Mouse (Mus musculus) lung, embryonic 15.5 days (tissue): ENCODE data around the gene Lrg1. TPM values are rescaled to one million over a fixed set of nuclear protein-coding genes. Genes with fewer than 3 reads are reported as not detected.

Source experiments
- ATAC-seq: fragments of 200-750 bp; cut with Nextera tagmentation; 2 replicates; pipeline ENCODE4 v1.8.0; 2017; ENCODE audit warnings: moderate number of reproducible peaks, borderline replicate concordance; ENCODE audit not compliant: low FRiP score, low TSS enrichment; ENCODE audit errors: extremely low read depth
- H3K27ac ChIP-seq: fragments of 300-500 bp; sonication (generic); 2 replicates; pipeline ENCODE4 v1.5.1; 2015; ENCODE audit warnings: moderate library complexity, mild to moderate bottlenecking, inconsistent platforms
- H3K27me3 ChIP-seq: fragments of 300-500 bp; sonication (generic); 2 replicates; pipeline ENCODE4 v1.6.1; 2015; ENCODE audit warnings: inconsistent platforms
- H3K36me3 ChIP-seq: fragments of 300-500 bp; sonication (generic); 2 replicates; pipeline ENCODE4 v1.6.1; 2015; ENCODE audit warnings: inconsistent platforms
- H3K4me1 ChIP-seq: fragments of 300-500 bp; sonication (generic); 2 replicates; pipeline ENCODE4 v1.6.1; 2015; ENCODE audit warnings: inconsistent platforms
- H3K4me2 ChIP-seq: fragments of 300-500 bp; sonication (generic); 2 replicates; pipeline ENCODE4 v1.6.1; 2015; ENCODE audit warnings: inconsistent platforms, mild to moderate bottlenecking, moderate library complexity
- H3K4me3 ChIP-seq: fragments of 300-500 bp; sonication (generic); 2 replicates; pipeline ENCODE4 v1.5.1; 2015; ENCODE audit warnings: mild to moderate bottlenecking, inconsistent platforms
- H3K9ac ChIP-seq: fragments of 300-500 bp; sonication (generic); 2 replicates; pipeline ENCODE4 v1.6.1; 2015; ENCODE audit warnings: inconsistent platforms
- H3K9me3 ChIP-seq: fragments of 300-500 bp; sonication (generic); 2 replicates; pipeline ENCODE4 v1.6.1; 2016; ENCODE audit warnings: inconsistent platforms
- WGBS: fragments of 180-500 bp; shearing (Covaris S2); methylation state at CpG from one replicate; pipeline ENCODE4 v1.1.7; 2015; 5-methylcytosine and 5-hydroxymethylcytosine counted together
- polyA plus RNA-seq: library from polyadenylated mRNA; unstranded; fragments of >200 nt; fragmentation: Nextera tagmentation; extraction: Ambion mirVana; gene quantifications from 2 replicates; pipeline ENCODE4 v1.2.1, GENCODE M21; 2015

Gene Lrg1
- polyA plus RNA-seq, 1 experiment from 2014 or later, result 0.55 TPM

DNA sequence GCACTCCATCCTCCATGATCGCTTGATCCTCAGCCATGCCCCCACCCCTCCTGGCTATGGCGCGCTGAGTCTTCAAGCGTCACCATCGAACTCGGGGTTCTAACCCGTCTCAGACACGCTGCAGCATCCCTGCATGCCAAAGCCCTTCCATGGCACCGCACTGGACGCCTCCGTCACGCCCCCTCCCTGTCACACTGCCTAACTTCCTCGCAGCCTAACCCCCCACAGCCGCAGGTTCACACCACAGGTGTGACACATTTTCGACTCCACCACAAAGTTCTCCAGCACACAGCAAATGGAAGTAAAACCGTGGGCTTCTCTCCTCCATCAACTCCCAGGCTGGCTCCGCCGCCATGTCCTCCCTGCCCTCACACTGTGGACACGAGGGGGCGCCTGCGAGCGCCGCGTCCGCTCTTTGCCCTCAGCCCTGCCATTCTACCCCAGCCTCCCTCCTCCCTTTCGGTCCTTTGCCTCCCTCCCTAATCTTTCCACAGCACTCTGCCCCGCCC lies 12.7 kb upstream of the Lrg1 start:
- no peaks in the 10 kb centered on the region for H3K9me3 ChIP-seq
- peak overlapping the region; percentile 33 for H3K4me3 ChIP-seq
- peaks cover 12% of the 10 kb centered on the region for H3K27me3 ChIP-seq
- whole genome bisulfite sequencing, result 3% methylated on average over 27 of the region's 27 CpGs
- peak overlapping the region; percentile 72 for H3K4me2 ChIP-seq
- H3K36me3 ChIP-seq, result no peaks in the 10 kb centered on the region
- peak overlapping the region; percentile 79 for H3K27ac ChIP-seq
- 0 out of 2 replicates have a peak overlapping the region, but pooled peaks have one; percentile 20 for H3K9ac ChIP-seq
- peaks cover 24% of the 10 kb centered on the region for H3K4me1 ChIP-seq
- ATAC-seq, result no peak

DNA sequence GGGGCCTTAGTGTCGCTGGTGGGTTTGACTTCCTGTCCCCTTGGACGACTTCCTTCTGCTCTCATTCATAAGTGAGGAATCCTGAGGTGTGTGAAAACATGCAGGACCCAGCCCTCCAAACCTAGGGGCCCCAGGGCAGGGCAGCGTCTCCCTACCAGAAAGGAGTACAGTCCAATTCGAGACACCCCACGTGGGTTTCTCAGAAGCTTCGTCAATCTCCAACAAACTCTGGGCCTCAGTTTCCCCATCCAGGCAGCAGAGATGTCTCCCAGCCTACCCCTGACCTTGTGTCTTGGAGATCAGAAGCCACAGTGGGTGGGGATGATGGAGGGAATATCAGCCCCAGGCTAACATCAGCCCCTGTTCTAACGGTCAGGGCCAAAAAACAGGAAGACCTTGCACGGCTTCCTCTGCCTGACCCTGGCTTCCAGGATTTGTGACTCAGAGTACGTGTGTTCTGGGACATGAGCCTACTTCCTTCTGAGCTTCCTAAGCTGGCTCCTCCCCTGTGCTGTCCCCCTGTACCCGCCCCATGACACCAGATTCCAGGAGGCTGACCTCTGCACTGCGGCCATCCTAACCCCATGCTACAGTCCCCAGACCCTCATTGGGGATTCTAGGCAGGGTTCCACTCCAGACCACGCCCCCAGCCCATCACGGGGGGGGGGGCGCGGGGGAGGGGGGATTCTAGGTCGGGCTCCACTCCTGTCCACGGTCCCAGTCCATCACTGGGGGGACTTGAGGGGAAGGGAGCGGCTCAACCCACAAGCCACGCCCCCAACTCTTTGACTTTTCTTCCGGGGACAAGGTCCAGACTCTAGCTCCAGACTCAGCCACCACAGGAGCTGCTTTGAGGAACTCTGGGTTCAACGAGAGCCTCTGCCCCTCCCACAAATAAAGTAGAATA lies 11.9 kb upstream of the Lrg1 start:
- WGBS, result 17% methylated on average over 20 of the region's 21 CpGs
- ATAC-seq, result peak; percentile 81

DNA sequence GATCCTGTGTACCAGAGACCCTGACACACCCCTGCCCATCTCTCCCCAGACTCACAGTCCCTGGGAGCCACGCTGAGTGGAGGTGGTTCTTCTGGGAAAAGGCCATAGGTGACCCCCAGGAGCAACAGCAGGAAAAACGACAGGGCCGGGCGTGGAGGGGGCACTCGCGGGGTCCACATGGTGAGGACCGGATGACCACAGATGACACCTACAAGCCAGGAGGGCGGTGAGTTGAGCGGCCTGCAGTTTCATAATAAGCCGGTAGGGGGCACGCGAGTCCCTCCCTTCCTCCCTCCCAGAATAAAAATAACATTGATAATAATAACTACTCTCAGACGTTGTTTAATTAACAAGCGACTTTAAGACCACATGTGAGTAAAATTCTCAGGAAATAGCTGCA lies 10.9 kb upstream of the Lrg1 start:
- Histone ChIP-seq H3K9me3 (no peaks in the 10 kb centered on the region), H3K36me3 (no peaks in the 10 kb centered on the region), H3K4me1 (peaks cover 16% of the 10 kb centered on the region), H3K4me3 (0 out of 2 replicates have a peak overlapping the region, but pooled peaks have one; percentile 7), H3K9ac (no peak overlapping the region), H3K27ac (no peak overlapping the region), H3K4me2 (peak overlapping the region; percentile 33; the same call in 1 of the 2 replicates), H3K27me3 (no peaks in the 10 kb centered on the region)
- 3% methylated on average over 14 of the region's 14 CpGs for WGBS
- ATAC-seq, result no peak

More for the DNA sequence above, 11.9 kb upstream of the Lrg1 start:
- Histone ChIP-seq H3K9ac (peak overlapping the region; percentile 20; the same call in 1 of the 2 replicates), H3K4me1 (peaks cover 21% of the 10 kb centered on the region), H3K4me3 (peak overlapping the region; percentile 33), H3K9me3 (no peaks in the 10 kb centered on the region), H3K27me3 (peaks cover 4% of the 10 kb centered on the region), H3K4me2 (peak overlapping the region; percentile 72), H3K36me3 (no peaks in the 10 kb centered on the region), H3K27ac (peak overlapping the region; percentile 79)

DNA sequence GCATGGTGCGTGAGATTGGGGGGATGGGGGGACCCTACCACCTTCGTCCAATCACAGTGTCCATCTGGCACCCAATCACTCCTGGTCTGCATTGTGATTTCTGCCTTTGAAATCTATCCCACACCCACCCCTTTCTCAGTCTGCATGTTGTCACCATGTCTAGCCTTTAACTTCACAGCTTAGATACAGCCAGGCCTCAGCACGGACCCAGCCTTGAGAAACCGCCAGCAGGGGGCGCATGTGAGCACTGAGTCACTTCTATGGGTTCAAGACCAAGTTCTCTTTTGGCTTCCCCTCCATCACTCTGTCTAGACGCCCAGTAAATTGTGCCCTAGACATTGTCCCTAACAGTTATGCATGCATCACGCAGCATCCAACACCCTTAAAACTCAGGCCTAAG lies 10.0 kb upstream of the Lrg1 start:
- 32% methylated on average over 7 of the region's 7 CpGs for WGBS
- Histone ChIP-seq H3K27ac (no peak overlapping the region), H3K4me3 (no peak overlapping the region), H3K4me1 (peaks cover 16% of the 10 kb centered on the region), H3K36me3 (no peaks in the 10 kb centered on the region), H3K4me2 (no peak overlapping the region), H3K9me3 (no peaks in the 10 kb centered on the region), H3K9ac (no peak overlapping the region), H3K27me3 (no peaks in the 10 kb centered on the region)
- no peak for ATAC-seq

DNA sequence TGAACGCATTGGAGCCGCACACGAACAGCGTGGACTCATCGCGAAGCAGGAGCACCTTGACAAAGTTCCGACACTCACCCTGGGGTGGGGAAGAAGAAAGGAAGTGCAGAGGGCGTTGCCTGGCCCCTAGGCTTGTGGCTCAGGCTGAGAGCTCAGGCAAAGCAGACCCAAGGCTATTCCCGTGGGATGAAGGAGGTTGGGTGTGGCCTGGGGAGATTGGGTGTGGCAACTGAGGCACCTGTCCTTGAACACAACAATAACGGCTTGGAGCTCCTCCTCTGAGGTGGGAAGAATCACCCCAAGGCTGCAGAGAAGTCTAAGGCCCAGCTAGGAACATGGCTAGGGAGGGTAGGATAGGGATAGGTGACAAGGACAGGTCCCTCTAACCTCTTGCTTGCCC lies 9.3 kb upstream of the Lrg1 start:
- H3K9me3 ChIP-seq, result no peaks in the 10 kb centered on the region
- ATAC-seq, result no peak
- WGBS, result 86% methylated on average over 10 of the region's 10 CpGs
- no peaks in the 10 kb centered on the region for H3K27me3 ChIP-seq
- H3K4me1 ChIP-seq, result peaks cover 16% of the 10 kb centered on the region
- no peak overlapping the region for H3K4me2 ChIP-seq
- no peak overlapping the region for H3K9ac ChIP-seq
- H3K36me3 ChIP-seq, result no peaks in the 10 kb centered on the region
- no peak overlapping the region for H3K4me3 ChIP-seq
- H3K27ac ChIP-seq, result no peak overlapping the region

DNA sequence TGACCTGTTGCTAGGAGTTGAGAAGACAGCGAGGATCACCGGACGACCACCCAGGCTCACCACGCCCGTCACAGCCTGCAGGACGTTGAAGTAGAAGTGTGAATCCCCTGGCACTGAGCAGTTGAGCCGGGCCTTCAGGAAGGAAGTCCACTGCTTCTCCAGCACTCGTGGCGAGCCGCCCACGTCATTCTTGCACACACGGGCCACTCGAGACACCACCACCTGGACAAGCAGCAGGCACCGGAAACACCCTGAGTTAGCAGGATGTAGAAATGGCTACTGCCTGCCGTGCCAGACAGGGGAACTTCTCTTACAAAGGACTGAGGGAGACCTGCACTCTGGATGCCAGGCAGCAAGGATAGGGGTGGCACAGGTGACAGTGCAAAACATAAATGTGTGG lies 6.4 kb upstream of the Lrg1 start:
- H3K9me3 ChIP-seq, result no peaks in the 10 kb centered on the region
- no peaks in the 10 kb centered on the region for H3K36me3 ChIP-seq
- H3K27me3 ChIP-seq, result peaks cover 23% of the 10 kb centered on the region
- 64% methylated on average over 15 of the region's 15 CpGs for WGBS
- peaks cover 8% of the 10 kb centered on the region for H3K4me1 ChIP-seq
- no peak overlapping the region for H3K9ac ChIP-seq
- H3K27ac ChIP-seq, result no peak overlapping the region
- no peak for ATAC-seq
- H3K4me3 ChIP-seq, result no peak overlapping the region
- no peak overlapping the region for H3K4me2 ChIP-seq

DNA sequence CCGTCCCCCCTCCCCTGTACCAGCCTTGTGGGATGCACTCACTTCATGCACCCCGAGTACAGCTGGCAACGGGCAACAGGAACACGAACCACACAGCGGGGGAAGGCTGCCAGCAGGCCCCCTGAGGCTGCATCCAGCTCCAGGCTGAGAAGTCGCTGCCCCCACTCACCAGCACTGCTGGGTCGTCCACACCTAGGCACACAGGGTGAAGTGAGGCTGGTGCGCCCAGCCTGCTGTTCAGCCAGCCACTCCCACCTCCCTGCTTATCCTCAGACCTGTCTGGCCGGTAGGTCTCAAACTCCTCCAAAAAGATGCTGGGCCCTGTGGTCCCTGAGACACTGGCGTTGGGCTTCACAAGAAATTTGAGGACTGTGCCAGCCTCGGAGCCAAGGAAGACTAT lies 4.4 kb upstream of the Lrg1 start:
- H3K4me2 ChIP-seq, result no peak overlapping the region
- no peak for ATAC-seq
- WGBS, result 70% methylated on average over 11 of the region's 11 CpGs
- H3K27me3 ChIP-seq, result peaks cover 42% of the 10 kb centered on the region
- H3K9me3 ChIP-seq, result peaks cover 8% of the 10 kb centered on the region; the same call in 1 of the 2 replicates
- no peak overlapping the region for H3K27ac ChIP-seq
- peaks cover 8% of the 10 kb centered on the region for H3K4me1 ChIP-seq
- no peaks in the 10 kb centered on the region for H3K36me3 ChIP-seq
- H3K4me3 ChIP-seq, result no peak overlapping the region
- no peak overlapping the region for H3K9ac ChIP-seq

DNA sequence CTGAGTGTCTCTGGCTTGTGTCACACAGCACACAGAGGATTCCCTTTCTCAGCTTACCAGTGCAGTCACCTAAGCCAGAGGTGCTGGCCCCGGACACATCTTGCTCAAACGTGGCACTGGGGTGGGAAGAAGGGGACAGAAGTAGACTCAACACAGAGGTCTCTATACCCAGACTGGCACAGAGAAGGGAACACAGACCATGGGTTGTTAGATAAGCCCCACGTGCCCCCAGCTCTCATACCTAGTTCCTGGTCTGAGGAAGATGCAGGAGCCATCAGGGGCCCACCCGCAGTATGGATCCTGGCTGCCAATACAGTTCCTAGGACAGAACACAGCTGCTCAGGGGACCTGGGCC lies 3.5 kb upstream of the Lrg1 start:
- no peak for ATAC-seq
- no peak overlapping the region for H3K27ac ChIP-seq
- no peak overlapping the region for H3K9ac ChIP-seq
- peaks cover 52% of the 10 kb centered on the region for H3K27me3 ChIP-seq
- H3K36me3 ChIP-seq, result no peaks in the 10 kb centered on the region
- H3K4me3 ChIP-seq, result no peak overlapping the region
- no peak overlapping the region for H3K4me2 ChIP-seq
- H3K9me3 ChIP-seq, result peaks cover 8% of the 10 kb centered on the region; the same call in 1 of the 2 replicates
- H3K4me1 ChIP-seq, result peaks cover 11% of the 10 kb centered on the region
- 84% methylated on average over 4 of the region's 4 CpGs for WGBS

DNA sequence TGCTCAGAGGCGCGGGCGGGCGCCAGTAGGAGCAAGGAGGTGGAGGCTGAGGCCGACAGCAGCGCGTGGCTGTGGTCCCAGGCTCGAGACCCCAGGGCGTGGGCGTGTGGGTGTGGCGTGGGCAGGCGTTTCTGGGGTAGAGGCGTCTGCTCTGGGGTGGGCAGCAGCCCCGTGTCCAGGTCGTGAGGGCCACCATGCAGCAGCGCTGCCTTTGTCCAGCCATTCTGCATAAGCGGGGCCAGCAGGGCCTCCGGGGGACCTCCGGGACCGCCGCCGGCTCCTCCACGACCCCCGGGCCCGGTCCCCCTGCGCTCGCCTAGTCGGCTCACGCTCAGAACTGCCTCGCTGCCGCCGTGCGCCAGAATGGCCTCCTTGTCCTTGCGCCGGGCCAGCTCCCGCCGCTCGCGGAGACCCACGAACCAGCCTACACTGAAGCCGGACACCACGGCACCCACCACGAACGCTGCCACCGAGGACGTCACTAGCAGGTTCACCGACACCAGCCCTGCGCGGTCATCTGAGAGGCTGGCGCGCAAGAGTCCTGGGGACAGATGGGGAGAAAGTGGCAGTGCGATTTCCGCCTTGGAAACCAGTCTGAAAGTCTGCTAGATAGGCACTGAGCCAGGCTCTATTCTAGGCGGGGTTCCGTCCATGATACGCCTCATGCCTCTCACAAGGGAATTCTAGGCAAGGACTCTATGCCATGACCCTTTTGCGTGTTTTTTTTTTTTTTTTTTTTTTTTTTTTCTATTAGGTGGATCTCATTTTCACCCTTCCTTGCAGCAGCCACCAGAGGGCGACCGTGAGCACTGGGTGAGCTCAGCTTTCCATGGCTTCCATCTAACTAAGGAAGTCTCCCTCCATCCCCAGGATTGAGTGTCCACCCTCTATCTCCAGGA lies 2.8 kb upstream of the Lrg1 start:
- WGBS, result 10% methylated on average over 58 of the region's 59 CpGs
- ATAC-seq, result 0 out of 2 replicates have a peak, but pooled peaks have one; percentile 25
- H3K36me3 ChIP-seq, result no peaks in the 10 kb centered on the region
- peak overlapping the region; percentile 25 for H3K9ac ChIP-seq
- peak overlapping the region; percentile 38 for H3K4me3 ChIP-seq
- H3K4me2 ChIP-seq, result peak overlapping the region; percentile 71
- H3K9me3 ChIP-seq, result peaks cover 8% of the 10 kb centered on the region; the same call in 1 of the 2 replicates
- peaks cover 58% of the 10 kb centered on the region for H3K27me3 ChIP-seq
- no peak overlapping the region for H3K27ac ChIP-seq
- H3K4me1 ChIP-seq, result peaks cover 17% of the 10 kb centered on the region

DNA sequence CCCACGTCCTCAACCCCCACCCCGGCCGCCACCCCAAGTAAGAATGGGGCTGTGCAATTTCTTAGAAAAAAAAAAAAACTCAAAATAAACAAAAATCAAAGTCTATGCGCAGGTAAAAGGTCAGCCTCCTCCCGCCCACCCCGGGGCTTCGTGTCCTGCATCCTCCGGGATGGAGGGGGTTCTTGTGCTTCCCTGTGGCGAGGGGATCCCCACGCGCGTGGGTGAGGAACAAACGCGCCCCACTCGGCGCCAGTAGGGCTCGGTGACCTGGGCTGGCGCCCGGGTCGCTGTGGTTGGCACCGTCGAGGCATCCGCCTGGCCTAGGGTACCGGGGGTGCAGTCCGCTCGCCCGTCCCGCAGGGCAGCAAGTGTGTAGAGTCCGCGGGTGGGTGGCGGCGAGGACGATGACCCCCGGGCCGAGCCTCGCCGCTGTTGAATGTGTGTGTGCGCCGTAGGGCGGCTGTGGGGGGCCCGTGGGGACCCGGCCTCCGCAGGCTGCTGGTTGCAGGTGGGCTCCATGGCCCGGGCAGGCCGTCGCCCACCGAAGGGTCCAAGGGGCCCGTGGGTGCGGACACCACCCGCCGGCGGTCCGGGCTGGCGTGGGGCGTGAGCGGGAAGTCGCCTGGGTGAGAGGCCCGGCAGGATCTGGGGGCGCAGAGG lies 2.0 kb upstream of the Lrg1 start:
- Histone ChIP-seq H3K4me2 (peak overlapping the region; percentile 71), H3K27me3 (peaks cover 66% of the 10 kb centered on the region), H3K27ac (no peak overlapping the region), H3K4me1 (peaks cover 19% of the 10 kb centered on the region), H3K9ac (0 out of 2 replicates have a peak overlapping the region, but pooled peaks have one; percentile 25), H3K4me3 (peak overlapping the region; percentile 38), H3K36me3 (no peaks in the 10 kb centered on the region), H3K9me3 (peaks cover 8% of the 10 kb centered on the region; the same call in 1 of the 2 replicates)
- WGBS, result 32% methylated on average over 59 of the region's 59 CpGs
- ATAC-seq, result 0 out of 2 replicates have a peak, but pooled peaks have one; percentile 5

DNA sequence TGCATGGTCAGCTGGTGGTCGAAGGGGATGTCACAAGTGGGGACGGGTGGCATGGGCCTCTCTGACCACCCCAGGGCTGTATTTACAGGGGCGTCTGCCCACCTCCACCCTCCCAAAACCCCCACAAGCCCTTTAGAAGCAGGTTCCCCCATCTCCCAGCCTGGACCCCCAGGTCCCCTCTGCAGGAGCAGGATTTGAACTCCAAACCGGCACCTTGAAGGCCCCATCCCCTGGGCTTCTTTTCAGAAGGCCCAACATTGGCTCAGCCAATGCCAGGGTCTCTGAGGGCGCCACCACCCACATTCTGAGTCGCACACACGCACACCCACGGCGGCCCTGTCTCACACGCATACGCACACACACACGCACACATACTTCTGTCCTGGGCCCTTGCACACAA lies 1.4 kb upstream of the Lrg1 start:
- H3K27me3 ChIP-seq, result peaks cover 73% of the 10 kb centered on the region
- H3K4me3 ChIP-seq, result no peak overlapping the region
- ATAC-seq, result no peak
- peaks cover 8% of the 10 kb centered on the region; the same call in 1 of the 2 replicates for H3K9me3 ChIP-seq
- H3K9ac ChIP-seq, result no peak overlapping the region
- H3K27ac ChIP-seq, result no peak overlapping the region
- peaks cover 19% of the 10 kb centered on the region for H3K4me1 ChIP-seq
- WGBS, result 87% methylated on average over 12 of the region's 12 CpGs
- no peaks in the 10 kb centered on the region for H3K36me3 ChIP-seq
- no peak overlapping the region for H3K4me2 ChIP-seq
